Mouse (Mus musculus) thymus, postnatal 36 days (tissue): ENCODE measurements around the gene Erg.
A peak's percentile ranks its signal among the peaks of the same experiment; 100 is the strongest.

Experiments used
- DNase-seq, 2 experiments: peaks; one replicate each; pipeline ENCODE4 v3.0.0; 2022; ENCODE audit warnings: mixed read lengths in 2 of 2

The Erg gene

DNA sequence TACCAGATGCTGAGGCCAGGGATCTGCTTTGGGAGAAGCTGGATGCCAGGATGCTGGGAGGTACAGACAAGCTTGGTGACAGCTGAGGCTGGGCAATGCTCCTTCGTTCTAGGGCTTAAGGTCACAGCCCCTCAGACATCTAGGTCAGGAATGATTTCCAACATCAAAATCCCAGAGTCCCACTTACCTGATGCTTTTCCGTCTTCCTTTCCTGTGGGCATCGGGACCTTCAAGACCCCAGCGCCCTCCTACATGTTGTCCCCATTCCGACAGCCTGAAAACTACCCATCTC lies at the start of gene Erg:
Erg (minus strand) TSS at position 283 of the 292 bp plus-strand sequence.
- no peak for DNase-seq

- no peak for DNase-seq
These were observed 45.4 kb upstream of the Erg start for GRCm38 (mm10) chr16:95631816-95632215.

GRCm38 (mm10) chr16:95623876-95624770 lies 37.7 kb upstream of the Erg start:
- no peak for DNase-seq

DNA sequence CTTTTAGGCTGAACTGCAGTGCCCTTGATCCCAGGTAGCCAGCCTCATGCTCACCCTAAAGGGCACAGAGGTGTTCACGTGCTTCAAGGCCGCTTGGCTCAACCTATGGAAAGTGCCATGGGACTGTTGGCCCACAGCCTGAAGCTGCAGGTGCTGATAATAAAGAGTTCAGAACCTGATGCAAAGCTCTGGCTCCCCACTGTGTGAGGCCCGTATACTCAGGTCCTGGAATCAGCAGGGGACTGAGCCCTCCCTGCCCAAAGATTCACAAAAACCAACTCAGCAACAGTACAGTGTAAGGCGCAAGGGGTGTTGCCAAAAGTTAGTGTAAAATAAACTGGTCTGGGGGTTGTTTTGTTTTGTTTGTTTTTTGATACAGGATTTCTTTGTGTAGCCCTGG lies 36.7 kb upstream of the Erg start:
- DNase-seq = no peak

GRCm38 (mm10) chr16:95619859-95620325 lies 33.5 kb upstream of the Erg start:
- DNase-seq = no peak

DNA sequence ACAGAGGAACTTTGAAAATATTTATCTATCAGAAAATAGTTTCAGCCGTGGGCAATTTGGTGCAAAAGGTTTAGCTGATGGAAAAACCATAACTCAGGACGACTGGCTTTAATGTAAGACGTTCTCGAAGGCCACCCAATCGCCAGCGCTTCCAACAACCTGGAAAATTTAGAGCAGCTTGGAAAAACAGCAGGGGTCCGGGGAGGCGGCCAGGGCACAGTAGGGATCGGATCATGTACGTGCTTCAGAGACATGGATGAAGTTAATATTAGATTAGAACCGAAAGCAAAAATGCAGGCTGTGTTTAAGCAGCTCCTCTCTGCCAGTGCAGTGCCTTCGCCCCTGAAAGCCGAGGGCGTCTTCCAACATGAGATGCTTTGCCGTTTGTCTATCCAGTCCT lies 31.8 kb upstream of the Erg start:
- no peak for DNase-seq

DNA sequence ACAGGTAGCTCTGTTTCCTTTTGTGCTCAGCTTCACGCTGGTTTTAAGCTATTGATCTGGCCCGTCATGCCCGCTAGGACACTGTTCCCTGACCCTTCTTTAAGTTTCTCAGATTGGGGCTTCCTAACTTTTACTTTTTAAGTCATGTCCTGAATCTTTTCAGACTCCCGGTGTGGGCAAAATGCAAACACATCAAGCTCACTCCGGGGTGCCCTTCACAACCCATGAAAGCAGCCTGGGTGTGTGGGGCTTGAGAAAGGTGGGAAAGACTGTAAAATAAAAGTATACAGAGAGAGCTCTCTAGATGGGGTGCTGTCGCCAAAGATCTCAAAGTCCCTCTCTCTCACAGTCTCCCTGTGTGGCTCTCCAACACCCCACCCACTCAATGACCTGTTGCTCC lies 31.3 kb upstream of the Erg start:
- DNase-seq = no peak

DNA sequence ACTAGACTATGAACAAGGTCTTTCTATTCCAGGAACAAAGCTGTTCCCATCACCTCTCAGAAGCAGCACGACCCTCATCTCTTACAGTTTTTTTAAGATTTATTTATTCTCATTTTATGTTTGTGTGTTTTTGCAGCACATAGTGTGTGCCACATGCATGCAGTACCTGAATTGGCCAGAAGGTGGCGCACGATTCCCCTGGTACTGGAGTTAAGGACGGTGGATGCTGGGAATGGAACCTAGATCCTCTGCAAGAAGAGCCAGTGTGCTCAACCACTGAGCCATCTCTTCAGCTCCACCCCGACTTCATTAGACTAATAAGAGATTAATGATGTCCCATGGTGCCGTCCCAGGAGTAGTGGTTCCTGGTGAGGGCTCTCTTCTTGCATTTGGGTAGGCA lies 29.2 kb upstream of the Erg start:
- peak; percentile 58 to 70 for DNase-seq

DNA sequence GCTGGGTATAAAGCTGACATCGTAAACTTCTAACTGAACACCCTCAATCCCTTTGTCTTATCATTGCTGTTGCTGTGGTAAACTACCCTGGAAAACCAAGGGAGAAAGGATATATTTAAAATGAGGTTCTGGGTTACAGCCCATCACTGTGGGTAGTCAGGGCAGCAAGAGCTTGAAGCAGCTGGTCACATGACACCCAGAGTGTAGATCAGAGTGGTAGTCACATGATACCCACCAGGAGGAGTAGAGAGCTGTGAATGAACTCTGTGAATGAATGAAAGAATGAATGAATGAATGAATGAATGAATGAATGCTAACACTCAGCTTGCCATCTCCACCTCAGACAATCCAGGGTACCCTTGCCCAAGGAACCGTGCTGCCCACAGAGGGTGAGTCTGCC lies 28.1 kb upstream of the Erg start:
- DNase-seq = no peak

DNA sequence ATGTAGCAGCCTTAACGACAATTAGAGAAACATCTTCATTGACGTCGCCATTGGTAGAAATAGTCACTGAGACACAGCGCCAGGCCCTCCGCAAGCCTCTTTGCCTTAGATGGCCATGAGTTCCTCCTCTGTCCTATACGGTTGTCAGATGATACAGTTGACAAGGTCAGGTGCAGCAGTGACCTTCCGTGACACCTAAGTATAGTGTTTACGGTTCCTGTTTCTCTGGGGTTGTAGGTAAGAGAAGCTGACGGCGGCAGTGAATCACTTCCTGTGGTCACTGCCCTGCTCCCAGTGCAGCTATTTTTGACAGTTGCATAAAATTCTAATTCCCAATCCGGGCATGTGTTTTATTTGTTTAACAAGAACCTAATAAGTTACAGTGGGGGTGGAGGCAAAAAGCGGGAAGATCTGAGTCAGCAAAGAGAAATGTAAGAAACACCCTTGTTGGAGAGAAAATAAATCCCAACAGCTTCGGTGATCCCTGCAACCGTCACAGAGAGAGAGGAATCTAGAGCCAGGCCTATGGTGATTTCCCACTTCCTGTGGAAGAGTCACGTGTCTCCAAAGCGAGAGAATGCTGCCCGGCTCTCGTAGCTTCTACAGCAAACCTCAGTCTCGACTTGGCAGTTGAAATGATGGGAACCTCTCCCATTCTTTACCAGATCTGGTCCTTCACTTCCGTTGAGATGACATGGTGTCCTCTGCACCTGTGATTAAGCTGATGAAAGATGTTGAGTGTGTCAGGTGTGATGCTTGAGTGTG lies 25.8 kb upstream of the Erg start:
- DNase-seq = no peak

- no peak for DNase-seq
These were observed 22.2 kb upstream of the Erg start for GRCm38 (mm10) chr16:95608624-95609023.

DNA sequence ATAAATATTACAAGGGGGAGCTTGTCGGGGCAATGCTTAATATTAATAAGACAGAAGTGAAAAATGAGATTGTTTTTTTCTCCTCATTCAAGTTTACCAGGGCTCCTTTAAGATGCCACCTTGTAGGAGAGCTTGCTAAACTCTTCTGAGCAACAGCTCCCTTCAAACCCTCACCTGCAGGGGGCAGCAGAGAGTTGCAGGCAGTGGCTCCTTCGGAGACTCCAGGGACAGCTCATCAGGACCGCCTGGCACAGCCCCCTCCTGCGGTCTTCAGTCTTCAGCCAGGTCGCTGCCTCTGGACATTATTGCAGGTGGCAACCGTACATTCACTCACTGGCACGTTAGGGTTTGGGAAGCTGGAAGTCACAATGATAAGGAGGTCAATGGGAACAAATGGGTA lies 18.9 kb upstream of the Erg start:
- peak; percentile 80 to 83 for DNase-seq

DNA sequence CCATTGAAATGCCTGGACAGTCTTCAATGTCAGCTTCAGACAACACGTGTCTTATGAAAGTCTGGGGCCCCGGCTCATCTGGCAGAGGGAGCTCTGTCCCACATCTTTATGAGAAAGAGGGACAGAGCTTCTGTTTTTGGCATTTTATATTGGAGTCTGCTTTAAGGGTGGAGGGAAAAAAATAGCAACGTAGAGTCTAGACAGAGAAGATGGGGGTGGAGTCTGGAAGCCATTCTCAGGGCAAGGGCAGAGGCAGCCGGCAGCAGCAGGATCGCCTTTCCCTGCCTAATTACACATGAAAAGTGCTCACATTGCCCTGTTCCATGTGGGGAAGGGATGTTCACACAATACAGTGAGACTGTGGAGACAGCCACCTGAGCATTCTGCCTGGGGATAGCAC lies 16.1 kb upstream of the Erg start:
- DNase-seq = no peak

DNA sequence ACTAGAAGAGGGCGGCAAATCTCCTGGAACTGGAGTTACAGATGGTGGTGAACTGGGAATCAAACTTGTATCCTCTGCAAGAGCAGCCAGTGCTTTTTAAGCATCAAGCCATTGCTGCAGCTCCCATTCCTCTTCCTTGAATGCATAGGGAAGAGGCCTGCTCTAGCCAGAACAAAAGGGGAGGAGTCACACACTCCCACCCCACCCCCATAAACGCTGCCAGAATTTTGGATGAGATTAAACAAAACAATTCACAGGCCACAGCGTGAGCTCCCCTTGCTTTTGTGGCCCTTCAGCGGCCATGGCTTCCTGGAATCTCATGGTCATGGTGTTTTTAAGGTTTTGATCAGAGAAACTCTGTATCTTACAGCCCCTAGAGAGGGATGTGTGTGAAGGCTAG lies 15.4 kb upstream of the Erg start:
- no peak for DNase-seq

- DNase-seq = no peak
These were observed 14.8 kb upstream of the Erg start for GRCm38 (mm10) chr16:95601219-95601580.

GRCm38 (mm10) chr16:95600572-95601218 lies 14.3 kb upstream of the Erg start:
- DNase-seq = no peak

- no peak for DNase-seq
These were observed 12.5 kb upstream of the Erg start for GRCm38 (mm10) chr16:95598930-95599329.

DNA sequence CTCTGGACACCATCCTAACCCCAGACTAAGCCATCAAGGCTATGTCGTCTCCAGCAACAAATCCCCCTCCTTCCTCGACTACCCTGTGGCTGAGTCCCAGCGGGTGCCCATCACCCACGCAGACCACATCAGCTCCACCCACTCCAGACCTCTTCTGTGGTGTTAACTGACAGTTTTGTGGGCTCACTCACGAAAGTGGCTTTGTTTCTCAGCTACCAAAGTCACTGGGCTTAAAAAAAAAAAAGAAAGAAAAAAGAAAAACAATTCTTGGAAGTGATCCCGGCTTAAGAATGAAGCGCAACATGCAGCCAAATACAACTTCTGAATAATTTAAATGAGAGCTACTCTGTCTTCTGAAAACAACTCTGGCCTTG lies 11.2 kb upstream of the Erg start:
- DNase-seq = no peak

DNA sequence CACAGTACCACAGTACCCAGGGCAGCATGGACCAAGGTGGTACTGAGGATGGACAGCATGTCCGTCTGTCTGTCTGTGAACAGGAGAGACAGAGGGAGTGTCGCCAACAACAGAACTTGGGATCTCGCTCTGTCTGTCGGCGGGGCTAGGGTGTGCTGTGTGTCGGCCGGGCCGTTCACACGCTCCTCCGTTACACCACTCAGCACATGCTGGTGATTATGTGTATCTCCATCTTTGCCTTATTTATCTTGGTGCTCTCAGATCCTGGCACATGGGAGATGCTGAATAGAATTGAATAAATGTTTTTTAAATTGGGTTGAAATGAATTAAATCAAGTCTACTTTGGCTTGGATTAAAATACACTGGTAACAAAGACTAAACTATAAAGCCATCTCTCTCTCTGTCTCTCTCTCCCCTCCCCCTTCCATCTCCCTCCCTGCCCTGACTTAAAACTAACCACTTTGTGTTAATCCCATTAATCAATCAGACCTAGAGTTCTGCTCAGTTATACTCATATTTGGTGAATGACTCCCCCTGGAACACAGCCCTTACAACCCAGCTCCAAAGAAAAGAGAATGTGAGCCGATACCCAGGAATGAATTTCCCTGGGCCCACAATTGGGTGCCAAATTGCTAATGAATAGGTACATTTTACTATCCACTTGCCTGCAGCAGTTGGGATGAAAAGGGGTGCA lies 10.6 kb upstream of the Erg start:
- no peak for DNase-seq

DNA sequence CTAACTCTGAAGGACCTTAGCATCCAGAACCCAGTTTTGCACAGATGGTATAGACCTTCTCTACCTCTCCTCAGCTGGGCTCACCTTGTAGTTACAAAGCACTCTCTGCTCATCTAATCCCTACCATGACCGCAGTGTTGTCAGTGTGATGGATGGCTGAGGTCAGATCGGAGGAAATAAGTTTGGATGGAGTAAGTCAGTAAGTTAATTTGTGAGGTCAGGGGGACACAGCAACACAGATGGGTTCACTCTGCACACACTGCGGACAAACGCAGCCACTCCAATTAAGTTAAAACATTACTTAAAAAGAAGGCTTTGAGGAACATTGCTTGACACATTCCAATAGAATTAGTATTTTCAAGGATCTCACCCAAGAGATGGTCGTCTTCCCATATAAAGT lies 2.5 kb upstream of the Erg start:
- no peak for DNase-seq

DNA sequence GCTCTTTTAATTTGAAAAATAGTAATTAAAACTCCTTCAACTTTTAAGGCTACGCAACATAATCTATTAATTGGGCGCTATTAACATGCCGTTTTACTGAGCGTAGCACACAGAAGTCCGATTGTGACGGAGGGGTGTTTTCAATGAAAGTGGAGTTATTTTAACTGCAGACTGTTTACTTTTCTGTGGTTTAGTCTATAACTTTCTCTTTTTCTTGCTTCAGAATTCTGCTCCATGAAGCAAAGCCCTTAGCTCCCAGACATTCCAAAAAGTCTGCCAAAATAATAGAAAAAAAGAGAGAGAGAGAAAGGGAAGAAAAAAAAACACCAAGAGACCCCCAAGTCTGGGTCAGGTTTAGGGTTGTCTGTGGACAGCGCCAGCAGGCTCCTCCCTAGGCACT lies 333 bp upstream of the Erg start:
- DNase-seq = no peak

DNA sequence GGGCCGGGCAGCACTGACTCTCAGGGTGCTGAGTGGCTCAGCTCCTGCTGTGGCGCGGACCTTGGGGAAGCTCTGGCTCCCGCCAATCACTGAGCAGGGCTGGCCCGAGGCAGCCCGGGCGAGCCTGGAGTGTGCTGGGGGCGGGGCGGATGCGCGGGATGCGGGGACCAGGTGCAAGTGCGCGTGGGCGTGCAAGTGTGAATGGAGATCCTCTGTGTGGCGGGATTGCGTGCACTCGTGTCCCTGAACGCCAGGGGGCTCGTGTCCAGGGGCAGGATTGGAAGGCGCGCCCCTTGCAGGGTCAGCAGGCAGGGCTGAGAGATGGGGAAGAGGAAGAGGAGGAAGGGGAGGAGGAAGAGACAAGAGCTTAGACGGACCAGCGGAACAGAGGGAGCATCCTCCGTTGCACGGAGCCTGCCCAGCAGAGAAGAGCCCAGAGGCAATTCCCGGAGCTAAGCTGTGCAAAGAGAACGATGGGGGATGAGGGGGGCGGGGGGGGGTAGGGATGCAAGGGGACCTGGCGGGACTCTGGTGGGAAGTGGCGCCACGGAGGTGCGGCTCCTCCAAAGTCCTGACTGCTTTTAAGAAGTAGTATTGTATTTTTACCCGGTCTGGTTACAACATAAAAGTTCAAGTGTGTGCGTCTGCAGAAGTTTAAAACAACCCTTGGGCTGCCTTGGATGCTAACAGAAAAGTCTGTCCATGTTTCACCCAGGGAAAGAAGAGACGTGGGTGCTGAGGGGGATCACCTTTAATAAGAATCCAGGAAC lies 667 bp downstream of the Erg start:
- DNase-seq = peak; percentile 69 to 79
